Mouse (Mus musculus) liver, adult 2 months (tissue): ENCODE measurements around the gene Zfp36.

Experiments
- CTCF ChIP-seq: fragments of 200-500 bp; IDR thresholded peaks from 2 replicates; pipeline ENCODE4 v1.5.1; 2011; ENCODE audit warnings: low read depth, low read length, control low read depth
- POLR2A ChIP-seq: fragments of 200-500 bp; IDR thresholded peaks from 2 replicates; pipeline ENCODE4 v1.6.1; 2011; ENCODE audit warnings: low read length, control low read depth; ENCODE audit not compliant: insufficient read depth; ENCODE audit errors: extremely low read depth

- TF ChIP-seq CTCF: no peak
- no peak for TF ChIP-seq POLR2A
Observed at GRCm38 (mm10) chr7:28371514-28371989, 8.5 kb downstream of the Zfp36 start.
